Mouse (Mus musculus) olfactory bulb, adult 2 months (tissue): Measurements from ENCODE around the gene E030018B13Rik.

Experiments used
- CTCF ChIP-seq: fragments of 200-500 bp; IDR thresholded peaks from 2 replicates; pipeline ENCODE4 v1.5.1; 2012; ENCODE audit warnings: low read depth, mild to moderate bottlenecking, low read length, moderate library complexity; ENCODE audit not compliant: insufficient read depth
- POLR2A ChIP-seq: fragments of 200-500 bp; IDR thresholded peaks from 2 replicates; pipeline ENCODE4 v1.6.1; 2012; ENCODE audit warnings: mild to moderate bottlenecking, low read depth, low read length, moderate library complexity; ENCODE audit not compliant: insufficient read depth

GRCm38 (mm10) chr7:63903635-63904380 is 12.8 kb upstream of the E030018B13Rik start:
- TF ChIP-seq POLR2A (no peak), CTCF (no peak)
